Mouse (Mus musculus) midbrain, embryonic 13.5 days (tissue): ENCODE results near the gene Sag. TPM values are rescaled to one million over a fixed set of nuclear protein-coding genes. Genes with fewer than 3 reads are reported as not detected.

Experiments used
- ATAC-seq: fragments of 200-750 bp; cut with Nextera tagmentation; 2 replicates; pipeline ENCODE4 v1.8.0; 2017; ENCODE audit warnings: mild to moderate bottlenecking, moderate TSS enrichment, moderate library complexity
- H3K27ac ChIP-seq: fragments of 300-500 bp; sonication (generic); 2 replicates; pipeline ENCODE4 v1.5.1; 2015; ENCODE audit warnings: inconsistent platforms, mild to moderate bottlenecking, moderate library complexity
- H3K27me3 ChIP-seq: fragments of 300-500 bp; sonication (generic); 2 replicates; pipeline ENCODE4 v1.6.1; 2015; ENCODE audit warnings: mild to moderate bottlenecking, inconsistent platforms
- H3K36me3 ChIP-seq: fragments of 300-500 bp; sonication (generic); 2 replicates; pipeline ENCODE4 v1.6.1; 2015; ENCODE audit warnings: mild to moderate bottlenecking, inconsistent platforms
- H3K4me1 ChIP-seq: fragments of 300-500 bp; sonication (generic); replicated peaks from 2 replicates; pipeline ENCODE4 v1.6.1; 2015; ENCODE audit warnings: inconsistent platforms
- H3K4me2 ChIP-seq: fragments of 300-500 bp; sonication (generic); replicated peaks from 2 replicates; pipeline ENCODE4 v1.6.1; 2015; ENCODE audit warnings: moderate library complexity, mild to moderate bottlenecking, inconsistent platforms
- H3K4me3 ChIP-seq: fragments of 300-500 bp; sonication (generic); replicated peaks from 2 replicates; pipeline ENCODE4 v1.5.1; 2015; ENCODE audit warnings: mild to moderate bottlenecking, inconsistent platforms
- H3K9ac ChIP-seq: fragments of 300-500 bp; sonication (generic); replicated peaks from 2 replicates; pipeline ENCODE4 v1.6.1; 2015; ENCODE audit warnings: mild to moderate bottlenecking, inconsistent platforms
- H3K9me3 ChIP-seq: fragments of 300-500 bp; sonication (generic); 2 replicates; pipeline ENCODE4 v1.6.1; 2016; ENCODE audit warnings: mild to moderate bottlenecking, inconsistent platforms
- WGBS: fragments of 180-500 bp; shearing (Covaris S2); methylation state at CpG from one replicate; pipeline ENCODE4 v1.1.7; 2015; 5-methylcytosine and 5-hydroxymethylcytosine counted together
- polyA plus RNA-seq: library from polyadenylated mRNA; unstranded; fragments of >200 nt; fragmentation: Nextera tagmentation; extraction: Ambion mirVana; gene quantifications from 2 replicates; pipeline ENCODE4 v1.2.1, GENCODE M21; 2015

The Sag gene
- polyA plus RNA-seq, 1 experiment from 2014 or later = 3.2 TPM

DNA sequence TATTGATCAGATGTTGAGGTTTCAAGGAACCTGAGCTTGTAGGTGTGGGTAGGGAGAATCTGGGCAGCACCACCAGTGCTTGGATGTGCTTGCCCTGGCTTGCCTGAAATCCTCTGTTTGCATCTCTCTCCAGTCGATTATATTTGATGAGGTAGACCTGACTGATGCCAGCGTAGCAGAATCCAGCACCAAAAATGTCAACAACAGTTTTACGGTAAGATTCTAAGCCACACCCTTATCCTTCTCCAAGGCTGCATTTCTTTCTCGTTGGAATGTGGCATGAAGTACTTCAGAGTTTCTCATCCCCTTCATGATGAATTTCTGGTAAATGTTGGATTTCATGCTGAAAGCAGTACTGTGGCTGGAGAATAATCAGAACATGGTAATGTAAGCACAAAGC is 78.2 kb downstream of the Sag start:
- Histone ChIP-seq H3K27me3 (no peaks in the 10 kb centered on the region), H3K4me2 (no peak overlapping the region), H3K4me3 (no peak overlapping the region), H3K4me1 (peaks cover 21% of the 10 kb centered on the region), H3K9ac (no peak overlapping the region), H3K36me3 (peaks cover 29% of the 10 kb centered on the region), H3K27ac (no peak overlapping the region), H3K9me3 (no peaks in the 10 kb centered on the region)
- ATAC-seq = no peak
- 91% methylated on average over 4 of the region's 4 CpGs for WGBS

DNA sequence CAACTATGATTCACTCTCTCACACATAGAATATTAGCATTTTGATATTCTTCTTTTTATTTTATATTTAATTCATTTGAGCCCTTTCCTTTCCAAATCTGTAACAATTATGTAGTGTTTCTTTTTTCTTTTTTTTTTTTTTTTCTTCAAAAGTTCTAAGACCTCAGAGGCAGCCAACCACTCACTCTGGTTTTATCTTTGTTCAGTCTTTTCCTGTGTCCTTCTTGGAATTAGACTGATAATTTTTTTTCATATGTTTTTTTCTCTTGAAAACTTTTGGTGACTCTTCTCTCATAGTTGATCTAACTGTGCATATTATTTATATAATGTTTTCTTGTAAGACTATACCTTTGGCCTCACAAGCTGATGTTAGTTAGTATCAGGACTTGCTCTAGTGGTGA is 79.1 kb downstream of the Sag start:
- H3K27me3 ChIP-seq = no peaks in the 10 kb centered on the region
- no peak overlapping the region for H3K27ac ChIP-seq
- no peak for ATAC-seq
- H3K36me3 ChIP-seq = peaks cover 29% of the 10 kb centered on the region
- H3K9me3 ChIP-seq = no peaks in the 10 kb centered on the region
- H3K4me3 ChIP-seq = no peak overlapping the region
- no peak overlapping the region for H3K4me2 ChIP-seq
- H3K9ac ChIP-seq = no peak overlapping the region
- peaks cover 16% of the 10 kb centered on the region for H3K4me1 ChIP-seq

GRCm38 (mm10) chr1:87890960-87891359 is 87.5 kb downstream of the Sag start:
- H3K4me3 ChIP-seq = no peak overlapping the region
- 89% methylated on average over 1 of the region's 1 CpGs for WGBS
- ATAC-seq = no peak

GRCm38 (mm10) chr1:87891634-87892033 is 88.2 kb downstream of the Sag start:
- no peak for ATAC-seq
- no peak overlapping the region for H3K27ac ChIP-seq
- WGBS = 93% methylated on average over 4 of the region's 4 CpGs

More at GRCm38 (mm10) chr1:87890960-87891359, 87.5 kb downstream of the Sag start:
- no peaks in the 10 kb centered on the region for H3K27me3 ChIP-seq
- H3K4me1 ChIP-seq = no peaks in the 10 kb centered on the region
- H3K9ac ChIP-seq = no peak overlapping the region
- H3K27ac ChIP-seq = no peak overlapping the region
- H3K36me3 ChIP-seq = 0 out of 2 replicates have a peak, but pooled peaks cover 2% of the 10 kb centered on the region
- no peaks in the 10 kb centered on the region for H3K9me3 ChIP-seq
- no peak overlapping the region for H3K4me2 ChIP-seq

GRCm38 (mm10) chr1:87892499-87892898 is 89.0 kb downstream of the Sag start:
- Histone ChIP-seq H3K9me3 (no peaks in the 10 kb centered on the region), H3K9ac (no peak overlapping the region), H3K36me3 (0 out of 2 replicates have a peak, but pooled peaks cover 2% of the 10 kb centered on the region), H3K27me3 (no peaks in the 10 kb centered on the region), H3K4me2 (no peak overlapping the region), H3K4me1 (no peaks in the 10 kb centered on the region), H3K4me3 (no peak overlapping the region), H3K27ac (no peak overlapping the region)
- 50% methylated on average over 2 of the region's 2 CpGs for WGBS
- no peak for ATAC-seq

More at GRCm38 (mm10) chr1:87891634-87892033, 88.2 kb downstream of the Sag start:
- no peaks in the 10 kb centered on the region for H3K4me1 ChIP-seq
- H3K27me3 ChIP-seq = no peaks in the 10 kb centered on the region
- no peak overlapping the region for H3K4me2 ChIP-seq
- H3K4me3 ChIP-seq = no peak overlapping the region
- H3K9me3 ChIP-seq = no peaks in the 10 kb centered on the region
- no peak overlapping the region for H3K9ac ChIP-seq
- 0 out of 2 replicates have a peak, but pooled peaks cover 2% of the 10 kb centered on the region for H3K36me3 ChIP-seq

DNA sequence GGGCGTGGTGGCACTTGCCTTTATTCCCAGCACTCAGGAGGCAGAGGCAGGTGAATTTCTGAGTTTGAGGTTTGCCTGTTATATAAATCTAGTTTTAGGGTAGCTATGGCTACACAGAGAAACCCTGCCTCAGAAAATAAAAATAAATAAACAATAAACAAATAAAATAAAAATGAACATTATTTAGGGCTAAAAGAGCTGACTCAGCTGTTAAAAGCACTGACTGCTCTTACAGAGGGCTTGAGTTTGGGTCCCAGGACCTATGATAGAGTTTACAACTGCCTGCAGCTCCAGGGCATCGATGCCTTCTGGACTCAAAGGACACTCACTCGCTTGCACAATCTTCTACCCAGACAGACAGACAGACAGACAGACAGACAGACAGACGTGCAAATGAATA is 89.9 kb downstream of the Sag start:
- Histone ChIP-seq H3K27ac (no peak overlapping the region), H3K36me3 (no peaks in the 10 kb centered on the region), H3K4me3 (no peak overlapping the region), H3K4me2 (no peak overlapping the region), H3K27me3 (no peaks in the 10 kb centered on the region), H3K9me3 (no peaks in the 10 kb centered on the region), H3K4me1 (no peaks in the 10 kb centered on the region), H3K9ac (no peak overlapping the region)
- no peak for ATAC-seq
- WGBS = 91% methylated on average over 4 of the region's 4 CpGs

Other genes with a start within 250 kb of the Sag start
- 6.8 and 9.6 TPM in 2 replicates for gene Ngef, start 229.8 kb upstream of the Sag start, polyA plus RNA-seq
- gene Inpp5d, start 183.4 kb upstream of the Sag start, polyA plus RNA-seq = 1.9 and 2.5 TPM in 2 replicates
- 57.6 and 62.4 TPM in 2 replicates for gene Atg16l1, start 47.8 kb upstream of the Sag start, polyA plus RNA-seq
- gene Dgkd, start 49.6 kb downstream of the Sag start, polyA plus RNA-seq = 41.2 and 43.7 TPM in 2 replicates
- 27.3 and 28.4 TPM in 2 replicates for gene Usp40, start 204.9 kb downstream of the Sag start, polyA plus RNA-seq